Mouse (Mus musculus) hindbrain, embryonic 10.5 days (tissue): ENCODE results near the gene Dgcr8. TPM values are rescaled to one million over a fixed set of nuclear protein-coding genes. Genes with fewer than 3 reads are reported as not detected.

ENCODE experiments used
- DNase-seq: peaks from one replicate; pipeline ENCODE4 v3.0.0-alpha.2; 2017; ENCODE audit warnings: low spot score
- H3K27ac ChIP-seq: fragments of 300-500 bp; sonication (generic); 2 replicates; pipeline ENCODE4 v1.5.1; 2016; ENCODE audit warnings: mild to moderate bottlenecking, moderate library complexity
- H3K27me3 ChIP-seq: fragments of 300-500 bp; sonication (generic); 2 replicates; pipeline ENCODE4 v1.6.1; 2016; ENCODE audit warnings: mild to moderate bottlenecking; ENCODE audit not compliant: poor library complexity, insufficient read depth, severe bottlenecking
- H3K36me3 ChIP-seq: fragments of 300-500 bp; sonication (generic); 2 replicates; pipeline ENCODE4 v1.6.1; 2016; ENCODE audit warnings: mild to moderate bottlenecking, moderate library complexity
- H3K4me1 ChIP-seq: fragments of 300-500 bp; sonication (generic); replicated peaks from 2 replicates; pipeline ENCODE4 v1.6.1; 2016; ENCODE audit warnings: mild to moderate bottlenecking
- H3K4me3 ChIP-seq: fragments of 300-500 bp; sonication (generic); 2 replicates; pipeline ENCODE4 v1.5.1; 2016; ENCODE audit warnings: mild to moderate bottlenecking, moderate library complexity
- H3K9me3 ChIP-seq: fragments of 300-500 bp; sonication (generic); 2 replicates; pipeline ENCODE4 v1.6.1; 2016; ENCODE audit warnings: mild to moderate bottlenecking, moderate library complexity
- WGBS: fragments of 180-500 bp; shearing (Covaris S2); methylation state at CpG from one replicate; pipeline ENCODE4 v1.1.7; 2016; 5-methylcytosine and 5-hydroxymethylcytosine counted together
- polyA plus RNA-seq: library from polyadenylated mRNA; unstranded; fragments of >200 nt; fragmentation: Nextera tagmentation; extraction: Ambion mirVana; gene quantifications from 2 replicates; pipeline ENCODE4 v1.2.1, GENCODE M21; 2016

The Dgcr8 gene
- polyA plus RNA-seq, 1 experiment from 2014 or later: 37.4 TPM

GRCm38 (mm10) chr16:18227897-18228422, 61.1 kb downstream of the Dgcr8 start:
- no peak overlapping the region for H3K4me3 ChIP-seq
- 95% methylated on average over 20 of the region's 20 CpGs for WGBS
- peaks cover 7% of the 10 kb centered on the region; the same call in 1 of the 2 replicates for H3K4me1 ChIP-seq
- no peaks in the 10 kb centered on the region for H3K9me3 ChIP-seq
- no peak for DNase-seq
- H3K36me3 ChIP-seq: peaks cover 65% of the 10 kb centered on the region
- H3K27ac ChIP-seq: no peak overlapping the region
- H3K27me3 ChIP-seq: no peaks in the 10 kb centered on the region

GRCm38 (mm10) chr16:18227187-18227586, 61.9 kb downstream of the Dgcr8 start:
- Histone ChIP-seq H3K4me1 (peaks cover 7% of the 10 kb centered on the region; the same call in 1 of the 2 replicates), H3K36me3 (peaks cover 73% of the 10 kb centered on the region), H3K4me3 (no peak overlapping the region), H3K27ac (no peak overlapping the region), H3K9me3 (no peaks in the 10 kb centered on the region), H3K27me3 (no peaks in the 10 kb centered on the region)
- WGBS: 92% methylated on average over 13 of the region's 13 CpGs
- DNase-seq: no peak

DNA sequence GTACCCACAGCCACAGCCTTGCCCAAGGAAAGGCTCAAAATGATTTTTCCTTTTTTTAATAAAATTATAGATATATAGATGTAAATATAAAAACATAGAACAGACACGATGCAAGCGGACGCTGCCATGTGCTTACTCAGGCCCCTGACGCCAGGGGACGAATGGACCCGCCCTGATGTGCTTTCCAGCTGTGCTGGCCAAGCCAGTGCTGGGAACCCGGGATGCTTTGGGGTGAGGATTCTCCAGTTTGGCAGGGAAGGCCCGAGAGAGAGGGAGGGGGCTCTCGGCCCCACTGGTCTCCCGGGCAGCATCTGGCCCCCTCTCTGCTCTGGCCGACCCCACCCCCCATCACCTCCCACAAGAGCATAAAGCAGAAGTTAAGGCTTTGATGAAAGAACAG, 66.9 kb downstream of the Dgcr8 start:
- Histone ChIP-seq H3K27ac (no peak overlapping the region), H3K4me1 (peaks cover 35% of the 10 kb centered on the region), H3K27me3 (no peaks in the 10 kb centered on the region), H3K36me3 (peaks cover 63% of the 10 kb centered on the region), H3K9me3 (no peaks in the 10 kb centered on the region), H3K4me3 (no peak overlapping the region)
- no peak for DNase-seq
- 81% methylated on average over 11 of the region's 11 CpGs for WGBS

DNA sequence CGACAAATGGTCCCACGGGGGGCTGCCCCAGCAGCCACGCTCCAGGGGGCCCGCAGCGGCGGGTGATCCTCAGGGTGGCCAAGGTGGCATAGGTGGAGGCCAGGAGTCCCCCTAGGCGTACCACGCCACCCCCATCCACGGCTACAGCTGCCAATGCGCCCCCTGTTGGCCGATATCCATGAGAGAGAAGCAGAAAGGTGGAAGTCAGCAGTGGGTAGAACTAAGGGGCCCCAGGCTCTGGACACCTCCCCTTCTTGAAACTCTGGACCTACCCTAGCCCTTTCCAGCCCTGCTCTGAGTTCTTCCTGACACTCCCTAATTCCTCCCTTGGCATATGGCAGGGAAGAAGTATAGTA, 67.5 kb downstream of the Dgcr8 start:
- DNase-seq: no peak
- peaks cover 57% of the 10 kb centered on the region for H3K36me3 ChIP-seq
- H3K4me1 ChIP-seq: peaks cover 35% of the 10 kb centered on the region
- no peak overlapping the region for H3K27ac ChIP-seq
- H3K9me3 ChIP-seq: no peaks in the 10 kb centered on the region
- H3K27me3 ChIP-seq: no peaks in the 10 kb centered on the region
- H3K4me3 ChIP-seq: no peak overlapping the region
- WGBS: 75% methylated on average over 11 of the region's 11 CpGs

- no peaks in the 10 kb centered on the region for H3K9me3 ChIP-seq
- 90% methylated on average over 6 of the region's 6 CpGs for WGBS
- H3K27ac ChIP-seq: 0 out of 2 replicates have a peak overlapping the region, but pooled peaks have one; percentile 3
- peaks cover 35% of the 10 kb centered on the region for H3K4me1 ChIP-seq
- H3K27me3 ChIP-seq: no peaks in the 10 kb centered on the region
- H3K36me3 ChIP-seq: peaks cover 52% of the 10 kb centered on the region
- DNase-seq: no peak
- no peak overlapping the region for H3K4me3 ChIP-seq
Measured at GRCm38 (mm10) chr16:18220856-18221542, 68.0 kb downstream of the Dgcr8 start.

DNA sequence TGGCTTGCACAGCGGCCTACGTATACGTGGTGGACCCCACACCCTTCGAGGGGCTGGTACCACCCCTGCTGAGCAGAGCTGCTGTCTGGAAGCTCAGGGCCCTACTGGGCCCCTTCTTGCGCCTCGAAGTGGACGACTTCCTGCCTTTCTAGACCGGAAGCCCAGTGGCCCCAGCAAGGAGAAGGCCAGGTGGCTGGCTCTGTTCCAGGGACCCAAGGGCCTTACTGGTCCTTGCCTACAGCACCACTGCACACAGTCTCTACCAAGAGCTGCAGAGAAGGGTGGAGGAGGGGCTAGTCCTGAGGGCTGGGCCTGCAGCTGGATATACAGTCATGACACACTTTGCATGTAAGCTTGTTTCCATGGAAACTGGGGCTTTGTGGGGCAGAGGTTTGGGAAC, 69.0 kb downstream of the Dgcr8 start:
- H3K27me3 ChIP-seq: no peaks in the 10 kb centered on the region
- H3K27ac ChIP-seq: peak overlapping the region; percentile 31
- no peak for DNase-seq
- H3K4me3 ChIP-seq: no peak overlapping the region
- H3K9me3 ChIP-seq: no peaks in the 10 kb centered on the region
- H3K4me1 ChIP-seq: peaks cover 35% of the 10 kb centered on the region
- WGBS: 66% methylated on average over 8 of the region's 8 CpGs
- H3K36me3 ChIP-seq: peaks cover 42% of the 10 kb centered on the region

DNA sequence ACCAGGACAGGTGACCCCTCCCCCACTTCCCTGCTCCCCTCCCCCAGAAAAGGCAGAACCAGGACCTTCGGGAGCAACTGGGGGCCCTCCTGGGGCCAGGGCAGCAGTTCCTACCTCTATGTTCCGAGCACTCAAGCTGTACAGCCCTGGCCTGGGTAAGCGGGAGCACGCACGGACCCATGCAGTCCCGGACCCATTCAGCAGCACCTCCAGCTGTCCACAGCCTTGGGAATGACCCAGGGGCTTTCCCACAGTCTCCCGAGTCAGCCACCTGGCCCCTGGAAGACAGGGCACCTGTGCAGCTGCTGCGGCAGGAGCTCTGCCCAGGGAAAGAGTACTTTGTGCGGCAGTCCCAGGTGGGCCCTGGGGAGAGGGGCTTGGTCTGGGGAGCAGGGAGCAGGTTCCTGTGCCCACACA, 70.5 kb downstream of the Dgcr8 start:
- Histone ChIP-seq H3K36me3 (peaks cover 27% of the 10 kb centered on the region), H3K27me3 (no peaks in the 10 kb centered on the region), H3K4me3 (no peak overlapping the region), H3K9me3 (no peaks in the 10 kb centered on the region), H3K27ac (peak overlapping the region; percentile 42), H3K4me1 (peaks cover 49% of the 10 kb centered on the region)
- no peak for DNase-seq
- 75% methylated on average over 9 of the region's 9 CpGs for WGBS

GRCm38 (mm10) chr16:18217579-18217978, 71.5 kb downstream of the Dgcr8 start, which contains the start of gene Ccdc188:
TSS of gene Ccdc188 (plus strand) at chr16:18217879.
- peak within 1 kb of the TSS; percentile 42; the same call in 1 of the 2 replicates for H3K27ac ChIP-seq
- WGBS: 88% methylated on average over 4 of the region's 4 CpGs
- no peak within 1 kb of the TSS for H3K4me3 ChIP-seq
- H3K27me3 ChIP-seq: no peaks in the 10 kb centered on the region
- peaks cover 59% of the 10 kb centered on the region for H3K4me1 ChIP-seq
- no peaks in the 10 kb centered on the region for H3K9me3 ChIP-seq
- no peak for DNase-seq
- peaks cover 17% of the 10 kb centered on the region for H3K36me3 ChIP-seq

DNA sequence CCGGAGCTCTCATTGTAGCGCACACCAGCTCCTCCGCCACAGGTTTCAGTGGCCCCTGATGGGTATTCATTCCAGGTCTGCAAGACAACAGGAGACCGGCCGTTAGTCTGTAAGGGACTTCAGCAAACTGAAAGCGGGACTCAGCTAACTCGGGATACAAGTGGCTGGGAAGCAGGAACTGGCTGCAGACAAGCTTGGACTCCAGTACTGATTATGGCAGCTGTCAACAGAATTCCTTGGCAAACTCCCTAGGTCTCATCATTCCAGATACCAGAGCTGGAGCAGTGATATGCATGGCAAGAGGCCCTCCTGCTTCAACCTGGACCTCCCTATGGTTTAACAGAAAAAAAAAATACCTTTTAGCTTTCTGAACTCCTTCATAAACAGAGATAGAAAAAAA, 74.2 kb downstream of the Dgcr8 start:
- H3K9me3 ChIP-seq: no peaks in the 10 kb centered on the region
- H3K36me3 ChIP-seq: no peaks in the 10 kb centered on the region
- no peak for DNase-seq
- H3K27me3 ChIP-seq: peaks cover 6% of the 10 kb centered on the region
- 84% methylated on average over 7 of the region's 7 CpGs for WGBS
- H3K27ac ChIP-seq: peak overlapping the region; percentile 84
- H3K4me3 ChIP-seq: peak overlapping the region; percentile 36
- H3K4me1 ChIP-seq: peaks cover 49% of the 10 kb centered on the region

DNA sequence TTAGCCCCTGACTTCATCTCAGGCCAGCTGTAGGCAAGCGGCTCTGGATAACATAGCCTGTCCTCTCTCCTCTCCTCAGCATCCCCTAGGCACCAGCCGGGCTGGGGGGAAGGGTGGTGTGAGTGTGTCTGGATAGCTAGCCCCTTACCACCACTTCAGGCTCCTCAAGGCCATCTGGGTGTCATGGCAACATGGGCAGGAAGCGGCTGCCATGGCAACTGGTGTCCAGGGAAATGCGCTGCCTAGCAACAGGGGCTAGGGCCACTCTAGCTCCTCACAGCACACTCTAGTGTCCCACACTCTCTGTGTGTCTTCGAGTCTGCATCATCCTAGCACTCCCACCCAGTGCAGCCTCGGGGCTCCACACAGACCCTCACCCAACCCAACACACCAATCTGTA, 75.4 kb downstream of the Dgcr8 start:
- H3K27me3 ChIP-seq: peaks cover 8% of the 10 kb centered on the region
- peak; percentile 93 for DNase-seq
- peak overlapping the region; percentile 36 for H3K4me3 ChIP-seq
- H3K4me1 ChIP-seq: peaks cover 42% of the 10 kb centered on the region
- 40% methylated on average over 6 of the region's 6 CpGs for WGBS
- no peaks in the 10 kb centered on the region for H3K36me3 ChIP-seq
- peak overlapping the region; percentile 84 for H3K27ac ChIP-seq
- H3K9me3 ChIP-seq: no peaks in the 10 kb centered on the region

- no peak overlapping the region; the same call in 1 of the 2 replicates for H3K27ac ChIP-seq
- 52% methylated on average over 10 of the region's 10 CpGs for WGBS
Measured at GRCm38 (mm10) chr16:18211417-18212171, 77.5 kb downstream of the Dgcr8 start.

DNA sequence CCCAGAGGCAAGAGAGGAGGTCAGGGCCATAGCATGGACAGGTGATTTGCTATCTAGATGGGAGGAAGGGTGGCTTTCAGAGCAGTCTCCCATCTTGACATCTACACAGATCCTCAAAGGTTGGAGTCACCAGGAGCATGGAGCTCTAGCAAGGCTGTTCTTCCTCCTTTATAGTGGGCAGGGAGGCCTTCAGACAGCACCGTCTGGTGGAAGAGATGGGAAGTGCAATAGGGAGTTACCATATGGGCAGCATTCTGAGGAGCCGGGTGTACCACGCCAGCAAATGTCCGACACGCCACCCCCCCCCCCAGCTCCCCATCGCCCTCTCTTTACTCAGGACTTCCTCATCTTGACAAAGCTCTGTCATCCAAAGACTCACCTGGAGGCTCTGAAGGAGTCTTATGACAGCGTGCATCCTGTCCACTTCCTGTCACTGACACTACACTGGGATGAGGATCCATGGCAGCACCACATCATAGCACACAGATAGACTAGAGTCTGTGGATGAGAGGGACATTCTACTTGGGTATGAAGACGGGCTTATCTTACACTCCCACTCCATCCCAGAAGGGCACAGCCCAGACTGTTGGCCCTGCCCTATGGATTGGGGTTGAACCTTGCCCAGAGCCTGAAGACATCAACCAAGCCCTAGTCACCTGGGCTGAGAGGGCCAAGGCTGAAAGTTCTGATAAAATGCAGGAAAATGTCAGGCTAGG, 78.2 kb downstream of the Dgcr8 start:
- H3K4me3 ChIP-seq: no peak overlapping the region
- H3K27ac ChIP-seq: no peak overlapping the region; the same call in 1 of the 2 replicates
- peaks cover 13% of the 10 kb centered on the region for H3K27me3 ChIP-seq
- DNase-seq: peak; percentile 66
- peaks cover 30% of the 10 kb centered on the region for H3K4me1 ChIP-seq
- H3K9me3 ChIP-seq: no peaks in the 10 kb centered on the region
- H3K36me3 ChIP-seq: no peaks in the 10 kb centered on the region
- WGBS: 31% methylated on average over 8 of the region's 8 CpGs

More at GRCm38 (mm10) chr16:18211417-18212171, 77.5 kb downstream of the Dgcr8 start:
- peaks cover 12% of the 10 kb centered on the region for H3K27me3 ChIP-seq
- H3K36me3 ChIP-seq: no peaks in the 10 kb centered on the region
- DNase-seq: peak; percentile 86
- H3K4me1 ChIP-seq: peaks cover 30% of the 10 kb centered on the region
- H3K9me3 ChIP-seq: no peaks in the 10 kb centered on the region
- H3K4me3 ChIP-seq: no peak overlapping the region
